Mouse (Mus musculus) embryonic facial prominence, embryonic 13.5 days (tissue): ENCODE results near the gene Klf6. TPM values are rescaled to one million over a fixed set of nuclear protein-coding genes. Genes with fewer than 3 reads are reported as not detected.

Experiments
- ATAC-seq: fragments of 200-750 bp; cut with Nextera tagmentation; 2 replicates; pipeline ENCODE4 v1.8.0; 2017; ENCODE audit warnings: low read depth; ENCODE audit not compliant: insufficient number of reproducible peaks, insufficient read depth, low FRiP score, low TSS enrichment
- H3K27ac ChIP-seq: fragments of 300-500 bp; sonication (generic); 2 replicates; pipeline ENCODE4 v1.5.1; 2015; ENCODE audit warnings: moderate library complexity, mild to moderate bottlenecking, inconsistent platforms
- H3K27me3 ChIP-seq: fragments of 300-500 bp; sonication (generic); 2 replicates; pipeline ENCODE4 v1.6.1; 2015; ENCODE audit warnings: mild to moderate bottlenecking, inconsistent platforms
- H3K36me3 ChIP-seq: fragments of 300-500 bp; sonication (generic); 2 replicates; pipeline ENCODE4 v1.6.1; 2015; ENCODE audit warnings: mild to moderate bottlenecking, inconsistent platforms
- H3K4me1 ChIP-seq: fragments of 300-500 bp; sonication (generic); 2 replicates; pipeline ENCODE4 v1.6.1; 2015; ENCODE audit warnings: inconsistent platforms
- H3K4me2 ChIP-seq: fragments of 300-500 bp; sonication (generic); 2 replicates; pipeline ENCODE4 v1.6.1; 2015; ENCODE audit warnings: moderate library complexity, mild to moderate bottlenecking, inconsistent platforms
- H3K4me3 ChIP-seq: fragments of 300-500 bp; sonication (generic); 2 replicates; pipeline ENCODE4 v1.5.1; 2015; ENCODE audit warnings: mild to moderate bottlenecking, inconsistent platforms
- H3K9ac ChIP-seq: fragments of 300-500 bp; sonication (generic); 2 replicates; pipeline ENCODE4 v1.6.1; 2015; ENCODE audit warnings: mild to moderate bottlenecking, inconsistent platforms
- H3K9me3 ChIP-seq: fragments of 300-500 bp; sonication (generic); 2 replicates; pipeline ENCODE4 v1.6.1; 2016; ENCODE audit warnings: inconsistent platforms
- whole genome bisulfite sequencing: fragments of 180-500 bp; shearing (Covaris S2); methylation state at CpG from one replicate; pipeline ENCODE4 v1.1.7; 2015; ENCODE audit warnings: mixed read lengths; 5-methylcytosine and 5-hydroxymethylcytosine counted together
- microRNA-seq: library from miRNA; unstranded; fragments of <30 nt; microRNA quantifications from one replicate; pipeline ENCODE4, GENCODE M21; 2016
- polyA plus RNA-seq: library from polyadenylated mRNA; unstranded; fragments of >200 nt; fragmentation: Nextera tagmentation; extraction: Ambion mirVana; gene quantifications from 2 replicates; pipeline ENCODE4 v1.2.1, GENCODE M21; 2015

The Klf6 gene
- polyA plus RNA-seq, 1 experiment from 2014 or later: 59.5 TPM

DNA sequence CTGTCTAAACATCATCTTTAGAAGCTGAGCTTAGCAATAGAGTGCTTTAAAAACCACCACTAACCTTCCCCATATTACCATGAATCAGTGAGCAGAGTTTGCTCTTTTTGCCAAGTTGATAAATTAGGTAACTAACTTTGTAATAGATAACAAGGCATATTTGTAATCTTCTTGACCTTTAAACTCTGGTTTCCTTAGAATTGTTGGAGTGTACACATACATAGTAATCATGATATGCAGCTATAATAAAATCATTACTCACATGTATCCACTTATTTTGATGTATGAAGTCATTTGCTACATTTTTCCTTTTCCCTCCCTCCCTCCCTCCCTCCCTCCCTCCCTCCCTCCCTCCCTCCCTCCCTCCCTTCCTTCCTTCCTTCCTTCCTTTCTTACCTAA, 56.1 kb downstream of the Klf6 start:
- Histone ChIP-seq H3K9me3 (no peaks in the 10 kb centered on the region), H3K9ac (no peak overlapping the region), H3K4me1 (no peaks in the 10 kb centered on the region), H3K4me2 (no peak overlapping the region), H3K27me3 (no peaks in the 10 kb centered on the region), H3K4me3 (no peak overlapping the region), H3K27ac (no peak overlapping the region), H3K36me3 (no peaks in the 10 kb centered on the region)
- no peak for ATAC-seq

DNA sequence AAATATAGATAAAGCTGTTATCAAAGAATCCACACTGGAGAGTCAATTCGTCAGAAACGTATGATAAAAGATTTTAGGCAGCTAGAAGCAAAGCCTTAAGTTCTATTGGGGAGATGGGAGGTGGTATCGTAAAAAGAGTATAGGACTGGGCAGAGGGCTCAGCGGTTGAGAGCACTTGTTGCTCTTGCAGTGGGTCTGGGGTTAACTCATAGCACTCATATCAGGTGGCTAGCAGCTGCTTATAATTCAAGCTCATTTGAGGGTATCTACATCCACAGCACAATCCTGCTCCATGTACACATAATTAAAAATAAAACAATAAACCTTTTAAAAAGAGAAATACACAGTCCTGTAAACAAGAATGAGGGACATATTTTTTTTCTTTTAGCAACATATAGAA, 58.7 kb downstream of the Klf6 start:
- Histone ChIP-seq H3K4me3 (no peak overlapping the region), H3K36me3 (no peaks in the 10 kb centered on the region), H3K9ac (no peak overlapping the region), H3K4me2 (no peak overlapping the region), H3K9me3 (no peaks in the 10 kb centered on the region), H3K27ac (no peak overlapping the region), H3K27me3 (no peaks in the 10 kb centered on the region), H3K4me1 (no peaks in the 10 kb centered on the region)
- no peak for ATAC-seq
- WGBS: 82% methylated on average over 4 of the region's 4 CpGs

Small RNAs within 50 kb of the gene (microRNA-seq; reads per million reads assigned to microRNA genes)
- not detected for gene Gm26043
